Mouse (Mus musculus): ENCODE data around the gene Pnpla8.
"Not testable (repeated sequence)": the region's sequence is repeated elsewhere in the genome, so short reads cannot be mapped to it uniquely, and the experiment has no call there.

Gene Pnpla8

GRCm38 (mm10) chr12:44274125-44274835, 53.1 kb downstream of the Pnpla8 start:
- DNase-seq, result no peak

- DNase-seq, result not testable (repeated sequence)
Measured at GRCm38 (mm10) chr12:44280147-44280546, 59.0 kb downstream of the Pnpla8 start.

GRCm38 (mm10) chr12:44281534-44281933, 60.4 kb downstream of the Pnpla8 start:
- DNase-seq, result no peak

- no peak for DNase-seq
Measured at GRCm38 (mm10) chr12:44283378-44283777, 62.2 kb downstream of the Pnpla8 start.

GRCm38 (mm10) chr12:44286992-44287391, 65.8 kb downstream of the Pnpla8 start:
- DNase-seq, result no peak

- DNase-seq, result peak; percentile 60 to 85
Measured at GRCm38 (mm10) chr12:44292281-44292680, 71.1 kb downstream of the Pnpla8 start.

GRCm38 (mm10) chr12:44300793-44301192, 79.6 kb downstream of the Pnpla8 start:
- no peak for DNase-seq

GRCm38 (mm10) chr12:44304012-44304411, 82.8 kb downstream of the Pnpla8 start:
- DNase-seq, result no peak

GRCm38 (mm10) chr12:44304869-44305268, 83.7 kb downstream of the Pnpla8 start:
- DNase-seq, result no peak

- no peak for DNase-seq
Measured at GRCm38 (mm10) chr12:44308221-44308620, 87.1 kb downstream of the Pnpla8 start.

- DNase-seq, result no peak
Measured at GRCm38 (mm10) chr12:44315212-44315611, 94.0 kb downstream of the Pnpla8 start.

GRCm38 (mm10) chr12:44325091-44325490, 103.9 kb downstream of the Pnpla8 start:
- DNase-seq, result no peak

- DNase-seq, result peak; percentile 47 to 70
Measured at GRCm38 (mm10) chr12:44327452-44327851, 106.3 kb downstream of the Pnpla8 start.

GRCm38 (mm10) chr12:44328381-44329315, 107.5 kb downstream of the Pnpla8 start, which contains the start of gene Nrcam:
Gene Nrcam (plus strand): TSS chr12:44328885.
- peak; percentile 88 to 89 for DNase-seq

- DNase-seq, result peak; percentile 76 to 82
Measured at GRCm38 (mm10) chr12:44329316-44330215, 108.4 kb downstream of the Pnpla8 start.

GRCm38 (mm10) chr12:44330216-44330719, 109.1 kb downstream of the Pnpla8 start:
- DNase-seq, result peak; percentile 36 to 40

- no peak for DNase-seq
Measured at GRCm38 (mm10) chr12:44337136-44337640, 116.0 kb downstream of the Pnpla8 start.

- peak; percentile 27 to 41 for DNase-seq
Measured at GRCm38 (mm10) chr12:44338195-44338622, 117.0 kb downstream of the Pnpla8 start.

GRCm38 (mm10) chr12:44344075-44344474, 122.9 kb downstream of the Pnpla8 start:
- no peak for DNase-seq

GRCm38 (mm10) chr12:44345251-44345650, 124.1 kb downstream of the Pnpla8 start:
- DNase-seq, result no peak

- no peak for DNase-seq
Measured at GRCm38 (mm10) chr12:44346143-44346542, 125.0 kb downstream of the Pnpla8 start.

GRCm38 (mm10) chr12:44355116-44355515, 133.9 kb downstream of the Pnpla8 start:
- no peak for DNase-seq

Measured in cerebellum, postnatal 25 days (tissue).